Mouse (Mus musculus) heart, postnatal 0 days (tissue): ENCODE data around the gene Lrp1.

Experiments used
- CTCF ChIP-seq: IDR thresholded peaks from 2 replicates; pipeline ENCODE4 v1.5.1; 2016; ENCODE audit warnings: antibody characterized with exemption, control low read depth, low read depth
- EP300 ChIP-seq: IDR thresholded peaks from 2 replicates; pipeline ENCODE4 v1.6.1; 2016; ENCODE audit warnings: antibody characterized with exemption, low read depth

- TF ChIP-seq EP300 (no peak), CTCF (no peak)
These were observed 1.7 kb upstream of the Lrp1 start for GRCm38 (mm10) chr10:127622661-127623060.
